Mouse (Mus musculus) forebrain, embryonic 11.5 days (tissue): ENCODE measurements around the gene Slc9a4. TPM values are rescaled to one million over a fixed set of nuclear protein-coding genes. Genes with fewer than 3 reads are reported as not detected.

Experiments used
- ATAC-seq: fragments of 200-750 bp; cut with Nextera tagmentation; replicated peaks from 2 replicates; pipeline ENCODE4 v1.8.0; 2017; ENCODE audit warnings: moderate TSS enrichment; ENCODE audit not compliant: low FRiP score
- DNase-seq: peaks from one replicate; pipeline ENCODE4 v3.0.0-alpha.2; 2017; ENCODE audit warnings: low spot score
- H3K27ac ChIP-seq: fragments of 300-500 bp; sonication (generic); 2 replicates; pipeline ENCODE4 v1.5.1; 2014; ENCODE audit warnings: low read depth, low read length
- H3K27me3 ChIP-seq: fragments of 300-500 bp; sonication (generic); 2 replicates; pipeline ENCODE4 v1.6.1; 2014; ENCODE audit warnings: mild to moderate bottlenecking, low read length, mixed read lengths; ENCODE audit not compliant: control insufficient read depth, insufficient read depth
- H3K36me3 ChIP-seq: fragments of 300-500 bp; sonication (generic); 2 replicates; pipeline ENCODE4 v1.6.1; 2014; ENCODE audit warnings: mild to moderate bottlenecking, low read length, moderate library complexity, mixed read lengths; ENCODE audit not compliant: control insufficient read depth, insufficient read depth
- H3K4me1 ChIP-seq: fragments of 300-500 bp; sonication (generic); replicated peaks from 2 replicates; pipeline ENCODE4 v1.6.1; 2014; ENCODE audit warnings: low read length, mixed read lengths; ENCODE audit not compliant: control insufficient read depth, insufficient read depth
- H3K4me2 ChIP-seq: fragments of 300-500 bp; sonication (generic); 2 replicates; pipeline ENCODE4 v1.6.1; 2014; ENCODE audit warnings: low read depth, mild to moderate bottlenecking, low read length, moderate library complexity, mixed read lengths; ENCODE audit not compliant: severe bottlenecking
- H3K4me3 ChIP-seq: fragments of 300-500 bp; sonication (generic); 2 replicates; pipeline ENCODE4 v1.5.1; 2014; ENCODE audit warnings: low read depth, low read length
- H3K9ac ChIP-seq: fragments of 300-500 bp; sonication (generic); 2 replicates; pipeline ENCODE4 v1.6.1; 2014; ENCODE audit warnings: low read length
- H3K9me3 ChIP-seq: fragments of 300-500 bp; sonication (generic); 2 replicates; pipeline ENCODE4 v1.6.1; 2016; ENCODE audit warnings: low read length, mixed read lengths; ENCODE audit not compliant: control insufficient read depth
- WGBS: fragments of 180-500 bp; shearing (Covaris S2); extraction: QIAGEN DNeasy Blood & Tissue Kit; methylation state at CpG from one replicate; pipeline ENCODE4 v1.1.7; 2014; 5-methylcytosine and 5-hydroxymethylcytosine counted together
- polyA plus RNA-seq: library from polyadenylated mRNA; unstranded; fragments of >200 nt; fragmentation: Nextera tagmentation; extraction: Ambion mirVana; gene quantifications from 2 replicates; pipeline ENCODE4 v1.2.1, GENCODE M21; 2014

The Slc9a4 gene
- not detected in 2 replicates for polyA plus RNA-seq

GRCm38 (mm10) chr1:40579784-40580183, at the start of gene Slc9a4:
TSS of gene Slc9a4 (plus strand) at chr1:40580081.
- peak; percentile 57 for DNase-seq
- Histone ChIP-seq H3K36me3 (no peaks in the 10 kb centered on the region), H3K4me3 (no peak within 1 kb of the TSS), H3K27me3 (no peaks in the 10 kb centered on the region), H3K4me2 (0 out of 2 replicates have a peak within 1 kb of the TSS, but pooled peaks have one; percentile 2), H3K4me1 (no peaks in the 10 kb centered on the region), H3K9me3 (no peaks in the 10 kb centered on the region), H3K27ac (no peak within 1 kb of the TSS), H3K9ac (no peak within 1 kb of the TSS)
- ATAC-seq, result 0 out of 2 replicates have a peak, but pooled peaks have one; percentile 12
- WGBS, result 13% methylated on average over 7 of the region's 7 CpGs

- Histone ChIP-seq H3K27me3 (no peaks in the 10 kb centered on the region), H3K9ac (no peak overlapping the region), H3K36me3 (no peaks in the 10 kb centered on the region), H3K27ac (no peak overlapping the region), H3K4me2 (no peak overlapping the region), H3K4me1 (no peaks in the 10 kb centered on the region), H3K9me3 (no peaks in the 10 kb centered on the region), H3K4me3 (no peak overlapping the region)
- 82% methylated on average over 5 of the region's 5 CpGs for WGBS
- ATAC-seq, result no peak
- DNase-seq, result no peak
Measured at GRCm38 (mm10) chr1:40537577-40537976, 42.3 kb upstream of the Slc9a4 start.

- Histone ChIP-seq H3K27ac (no peak overlapping the region), H3K36me3 (no peaks in the 10 kb centered on the region), H3K9me3 (no peaks in the 10 kb centered on the region), H3K27me3 (no peaks in the 10 kb centered on the region), H3K4me1 (no peaks in the 10 kb centered on the region), H3K9ac (no peak overlapping the region), H3K4me2 (no peak overlapping the region), H3K4me3 (no peak overlapping the region)
- DNase-seq (peak; percentile 69), ATAC-seq (0 out of 2 replicates have a peak, but pooled peaks have one; percentile 33)
- 0% methylated on average over 2 of the region's 2 CpGs for WGBS
Measured at GRCm38 (mm10) chr1:40544650-40545049, 35.2 kb upstream of the Slc9a4 start.

DNA sequence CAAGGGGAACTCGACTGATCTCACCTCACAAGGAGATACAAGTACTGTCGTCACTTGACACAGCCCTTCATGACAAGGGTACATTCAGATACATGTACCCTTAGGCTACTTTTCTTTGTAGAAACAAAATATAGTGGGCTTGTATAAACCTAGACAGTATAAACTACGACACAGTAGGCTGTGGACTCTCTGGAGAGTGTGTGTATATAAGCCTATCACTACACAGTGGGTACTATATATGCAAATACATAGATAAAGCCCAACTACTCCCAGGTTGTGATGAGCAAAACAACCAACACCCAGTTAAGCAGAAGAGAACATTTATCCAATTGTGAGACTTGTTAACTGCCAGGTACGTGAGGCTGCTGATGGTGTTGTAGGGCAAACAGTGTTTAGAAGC, 33.2 kb upstream of the Slc9a4 start:
- no peak overlapping the region for H3K27ac ChIP-seq
- no peak for ATAC-seq
- H3K36me3 ChIP-seq, result no peaks in the 10 kb centered on the region
- no peak overlapping the region for H3K4me3 ChIP-seq
- H3K4me2 ChIP-seq, result no peak overlapping the region
- H3K9me3 ChIP-seq, result no peaks in the 10 kb centered on the region
- H3K9ac ChIP-seq, result no peak overlapping the region
- no peaks in the 10 kb centered on the region for H3K4me1 ChIP-seq
- DNase-seq, result no peak
- no peaks in the 10 kb centered on the region for H3K27me3 ChIP-seq
- WGBS, result 79% methylated on average over 4 of the region's 4 CpGs

- no peak overlapping the region for H3K4me3 ChIP-seq
- 62% methylated on average over 11 of the region's 11 CpGs for WGBS
- no peak overlapping the region for H3K9ac ChIP-seq
- no peaks in the 10 kb centered on the region for H3K36me3 ChIP-seq
- H3K27me3 ChIP-seq, result no peaks in the 10 kb centered on the region
- ATAC-seq (no peak), DNase-seq (no peak)
- H3K9me3 ChIP-seq, result no peaks in the 10 kb centered on the region
- H3K27ac ChIP-seq, result no peak overlapping the region
- H3K4me1 ChIP-seq, result no peaks in the 10 kb centered on the region
- H3K4me2 ChIP-seq, result no peak overlapping the region
Measured at GRCm38 (mm10) chr1:40547064-40547572, 32.8 kb upstream of the Slc9a4 start.

- no peak for ATAC-seq
- no peak overlapping the region for H3K27ac ChIP-seq
- 64% methylated on average over 10 of the region's 10 CpGs for WGBS
Measured at GRCm38 (mm10) chr1:40547762-40548161, 32.1 kb upstream of the Slc9a4 start.

DNA sequence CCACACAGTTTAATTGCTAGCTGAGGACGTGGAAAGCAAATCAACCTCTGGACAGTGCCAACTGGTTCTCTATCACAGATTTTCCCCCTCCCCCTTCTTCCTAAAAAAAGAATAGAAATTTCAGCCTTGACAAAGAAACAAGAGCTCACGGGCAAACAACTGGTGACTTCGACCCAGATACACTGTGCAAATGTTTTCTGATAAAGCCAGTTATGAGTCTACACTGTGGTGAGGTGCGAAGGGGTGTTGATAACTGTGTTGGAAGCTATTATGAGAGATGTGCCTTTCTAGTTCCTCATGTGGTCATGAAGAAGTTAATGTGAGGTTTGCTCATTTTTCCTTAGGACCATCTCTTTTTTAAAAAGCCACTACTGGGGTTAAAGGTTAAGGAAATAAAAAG, 10.5 kb upstream of the Slc9a4 start:
- H3K4me2 ChIP-seq, result no peak overlapping the region
- ATAC-seq, result no peak

More at GRCm38 (mm10) chr1:40547762-40548161, 32.1 kb upstream of the Slc9a4 start:
- DNase-seq, result no peak
- Histone ChIP-seq H3K4me1 (no peaks in the 10 kb centered on the region), H3K4me2 (no peak overlapping the region), H3K9me3 (no peaks in the 10 kb centered on the region), H3K9ac (no peak overlapping the region), H3K4me3 (no peak overlapping the region), H3K27me3 (no peaks in the 10 kb centered on the region), H3K36me3 (no peaks in the 10 kb centered on the region)

GRCm38 (mm10) chr1:40580269-40580668, 388 bp downstream of the Slc9a4 start:
- WGBS, result 72% methylated on average over 14 of the region's 14 CpGs
- Histone ChIP-seq H3K9me3 (no peaks in the 10 kb centered on the region), H3K36me3 (no peaks in the 10 kb centered on the region), H3K4me2 (no peak overlapping the region), H3K27me3 (no peaks in the 10 kb centered on the region), H3K4me3 (no peak overlapping the region), H3K9ac (no peak overlapping the region), H3K4me1 (no peaks in the 10 kb centered on the region), H3K27ac (no peak overlapping the region)
- DNase-seq (no peak), ATAC-seq (no peak)

More for the DNA sequence above, 10.5 kb upstream of the Slc9a4 start:
- WGBS, result 84% methylated on average over 4 of the region's 4 CpGs
- Histone ChIP-seq H3K9me3 (no peaks in the 10 kb centered on the region), H3K27me3 (no peaks in the 10 kb centered on the region), H3K4me3 (no peak overlapping the region), H3K27ac (no peak overlapping the region), H3K36me3 (no peaks in the 10 kb centered on the region), H3K9ac (no peak overlapping the region), H3K4me1 (no peaks in the 10 kb centered on the region)
- no peak for DNase-seq

GRCm38 (mm10) chr1:40586776-40587175, 6.9 kb downstream of the Slc9a4 start:
- WGBS, result 75% methylated on average over 5 of the region's 5 CpGs
- no peak for ATAC-seq
- H3K4me3 ChIP-seq, result no peak overlapping the region

More at GRCm38 (mm10) chr1:40586776-40587175, 6.9 kb downstream of the Slc9a4 start:
- H3K27me3 ChIP-seq, result no peaks in the 10 kb centered on the region
- H3K27ac ChIP-seq, result no peak overlapping the region
- no peak for DNase-seq
- H3K4me1 ChIP-seq, result no peaks in the 10 kb centered on the region
- H3K36me3 ChIP-seq, result no peaks in the 10 kb centered on the region
- no peak overlapping the region for H3K9ac ChIP-seq
- no peaks in the 10 kb centered on the region for H3K9me3 ChIP-seq
- H3K4me2 ChIP-seq, result no peak overlapping the region
